Mouse (Mus musculus) gastrocnemius, adult 18-20 months (tissue): ENCODE measurements at regions not wholly inside any gene's neighbourhood (a gene's known extent, or its start where the extent isn't known, plus 50 kb on each side); places are given as distances from the start of the nearest gene placed in this dataset.
"Not testable (repeated sequence)": the region's sequence is repeated elsewhere in the genome, so short reads cannot be mapped to it uniquely, and the experiment has no call there.

Experiments used
- DNase-seq: peaks from one replicate; pipeline ENCODE4 v3.0.0; 2021; ENCODE audit warnings: low spot score

- DNase-seq = no peak
Measured at GRCm38 (mm10) chr6:140816359-140816758, 87.3 kb downstream of the Gm11077 start.

- DNase-seq = no peak
Measured at GRCm38 (mm10) chr6:140816831-140817230, 87.7 kb downstream of the Gm11077 start.

GRCm38 (mm10) chr6:140819451-140819878 is 90.4 kb downstream of the Gm11077 start:
- no peak for DNase-seq

GRCm38 (mm10) chr6:140826522-140826921 is 97.4 kb downstream of the Gm11077 start:
- no peak for DNase-seq

- no peak for DNase-seq
Measured at GRCm38 (mm10) chr6:140827651-140828050, 98.6 kb downstream of the Gm11077 start.

GRCm38 (mm10) chr6:140843292-140843991 is 114.4 kb downstream of the Gm11077 start:
- DNase-seq = no peak

- no peak for DNase-seq
Measured at GRCm38 (mm10) chr6:140847165-140847564, 118.1 kb downstream of the Gm11077 start.

- DNase-seq = no peak
Measured at GRCm38 (mm10) chr6:140852420-140852819, 123.3 kb downstream of the Gm11077 start.

GRCm38 (mm10) chr6:140853508-140853907 is 124.4 kb downstream of the Gm11077 start:
- DNase-seq = peak; percentile 51

GRCm38 (mm10) chr6:140854691-140855090 is 125.6 kb downstream of the Gm11077 start:
- DNase-seq = no peak

GRCm38 (mm10) chr6:140856468-140857117 is 127.5 kb downstream of the Gm11077 start:
- no peak for DNase-seq

GRCm38 (mm10) chr6:140857118-140857746 is 128.1 kb downstream of the Gm11077 start:
- no peak for DNase-seq

GRCm38 (mm10) chr6:140869523-140869922 is 140.4 kb downstream of the Gm11077 start:
- DNase-seq = not testable (repeated sequence)

GRCm38 (mm10) chr6:140874831-140875230 is 145.7 kb downstream of the Gm11077 start:
- DNase-seq = no peak

- no peak for DNase-seq
Measured at GRCm38 (mm10) chr6:140883651-140884050, 154.6 kb downstream of the Gm11077 start.

- DNase-seq = no peak
Measured at GRCm38 (mm10) chr6:140888610-140889009, 159.5 kb downstream of the Gm11077 start.

- DNase-seq = no peak
Measured at GRCm38 (mm10) chr6:140890060-140890459, 161.0 kb downstream of the Gm11077 start.

GRCm38 (mm10) chr6:140890591-140890990 is 161.5 kb downstream of the Gm11077 start:
- no peak for DNase-seq

- DNase-seq = no peak
Measured at GRCm38 (mm10) chr6:140894467-140894866, 165.4 kb downstream of the Gm11077 start.

GRCm38 (mm10) chr6:140895441-140895840 is 166.4 kb downstream of the Gm11077 start:
- DNase-seq = no peak

GRCm38 (mm10) chr6:140897111-140897510 is 168.0 kb downstream of the Gm11077 start:
- no peak for DNase-seq

- DNase-seq = peak; percentile 34
Measured at GRCm38 (mm10) chr6:140924319-140924981, 195.4 kb downstream of the Gm11077 start.
